Mouse (Mus musculus) embryonic fibroblast, embryonic 13.5 days (primary cell): ENCODE data around the gene Rpl36al. TPM values are rescaled to one million over a fixed set of nuclear protein-coding genes. Genes with fewer than 3 reads are reported as not detected.
"Not testable (repeated sequence)": the region's sequence is repeated elsewhere in the genome, so short reads cannot be mapped to it uniquely, and the experiment has no call there.

ENCODE experiments used
- H3K27ac ChIP-seq: 2 replicates; pipeline ENCODE4 v1.5.1; 2012; ENCODE audit warnings: low read length, control low read depth, inconsistent platforms; ENCODE audit not compliant: insufficient read depth
- H3K4me1 ChIP-seq: 2 replicates; pipeline ENCODE4 v1.6.1; 2011; ENCODE audit warnings: low read length; ENCODE audit not compliant: control insufficient read depth, insufficient read depth
- H3K4me3 ChIP-seq: 2 replicates; pipeline ENCODE4 v1.5.1; 2011; ENCODE audit warnings: mild to moderate bottlenecking, control low read depth, low read length; ENCODE audit not compliant: insufficient read depth
- CTCF ChIP-seq: IDR thresholded peaks from 2 replicates; pipeline ENCODE4 v1.5.1; 2011; ENCODE audit warnings: mild to moderate bottlenecking, control low read depth, low read length, moderate library complexity, borderline replicate concordance; ENCODE audit not compliant: insufficient read depth
- POLR2A ChIP-seq: IDR thresholded peaks from 2 replicates; pipeline ENCODE4 v1.6.1; 2011; ENCODE audit warnings: low read depth, mild to moderate bottlenecking, control low read depth, low read length, moderate library complexity
- polyA plus RNA-seq: library from polyadenylated mRNA; stranded (reverse); fragments of >200 nt; gene quantifications from 2 replicates; pipeline ENCODE4 v1.2.4, GENCODE M21; 2011; ENCODE audit warnings: low read depth; ENCODE audit not compliant: missing spikeins, insufficient read length

Gene Rpl36al
- polyA plus RNA-seq, 1 experiment: 395 TPM

- H3K27ac ChIP-seq: no peak overlapping the region
- H3K4me1 ChIP-seq: peaks cover 6% of the 10 kb centered on the region; the same call in 1 of the 2 replicates
- TF ChIP-seq POLR2A: no peak
- TF ChIP-seq CTCF: no peak
- no peak overlapping the region for H3K4me3 ChIP-seq
Observed at GRCm38 (mm10) chr12:69159578-69159940, 24.3 kb downstream of the Rpl36al start.

- H3K27ac ChIP-seq: peak within 1 kb of the TSS; percentile 61
- peak within 1 kb of the TSS; percentile 84 for H3K4me3 ChIP-seq
- not testable (repeated sequence) for H3K4me1 ChIP-seq
Observed at GRCm38 (mm10) chr12:69158765-69159577, 24.9 kb downstream of the Rpl36al start, which contains the start of gene Rps29. Gene Rps29 (minus strand): TSS chr12:69159186.

GRCm38 (mm10) chr12:69158366-69158764 is 25.5 kb downstream of the Rpl36al start:
- TF ChIP-seq CTCF (no peak), POLR2A (no peak; the same call in 1 of the 2 replicates)
- Histone ChIP-seq H3K27ac (peak overlapping the region; percentile 61), H3K4me3 (peak overlapping the region; percentile 84), H3K4me1 (peaks cover 6% of the 10 kb centered on the region; the same call in 1 of the 2 replicates)

More at GRCm38 (mm10) chr12:69158765-69159577, 24.9 kb downstream of the Rpl36al start, which contains the start of gene Rps29:
- peak; percentile 88 for TF ChIP-seq POLR2A

- no peak overlapping the region for H3K27ac ChIP-seq
- H3K4me1 ChIP-seq: peaks cover 6% of the 10 kb centered on the region; the same call in 1 of the 2 replicates
- H3K4me3 ChIP-seq: peak overlapping the region; percentile 84; the same call in 1 of the 2 replicates
- TF ChIP-seq CTCF: no peak
- TF ChIP-seq POLR2A: no peak
Observed at GRCm38 (mm10) chr12:69157107-69157506, 26.8 kb downstream of the Rpl36al start.

- peaks cover 6% of the 10 kb centered on the region; the same call in 1 of the 2 replicates for H3K4me1 ChIP-seq
- H3K27ac ChIP-seq: no peak overlapping the region
- no peak overlapping the region for H3K4me3 ChIP-seq
- TF ChIP-seq CTCF: no peak
- no peak; the same call in none of the 2 replicates for TF ChIP-seq POLR2A
Observed at GRCm38 (mm10) chr12:69156436-69156835, 27.4 kb downstream of the Rpl36al start.

GRCm38 (mm10) chr12:69155923-69156322 is 28.0 kb downstream of the Rpl36al start:
- Histone ChIP-seq H3K27ac (no peak overlapping the region), H3K4me1 (peaks cover 6% of the 10 kb centered on the region; the same call in 1 of the 2 replicates), H3K4me3 (no peak overlapping the region)
- TF ChIP-seq CTCF: no peak
- no peak; the same call in 1 of the 2 replicates for TF ChIP-seq POLR2A

GRCm38 (mm10) chr12:69150049-69150448 is 33.8 kb downstream of the Rpl36al start:
- H3K4me3 ChIP-seq: no peak overlapping the region
- no peak overlapping the region for H3K27ac ChIP-seq
- H3K4me1 ChIP-seq: no peaks in the 10 kb centered on the region
- TF ChIP-seq POLR2A: no peak

GRCm38 (mm10) chr12:69147166-69147735 is 36.6 kb downstream of the Rpl36al start:
- Histone ChIP-seq H3K4me3 (no peak overlapping the region), H3K27ac (no peak overlapping the region), H3K4me1 (no peaks in the 10 kb centered on the region)
- TF ChIP-seq POLR2A (no peak), CTCF (no peak)

- no peaks in the 10 kb centered on the region for H3K4me1 ChIP-seq
- no peak overlapping the region for H3K27ac ChIP-seq
- no peak overlapping the region for H3K4me3 ChIP-seq
- no peak for TF ChIP-seq POLR2A
- no peak for TF ChIP-seq CTCF
Observed at GRCm38 (mm10) chr12:69143460-69143859, 40.4 kb downstream of the Rpl36al start.

- Histone ChIP-seq H3K4me1 (no peaks in the 10 kb centered on the region), H3K4me3 (no peak overlapping the region), H3K27ac (no peak overlapping the region)
- TF ChIP-seq CTCF: no peak
- TF ChIP-seq POLR2A: no peak
Observed at GRCm38 (mm10) chr12:69139841-69140240, 44.0 kb downstream of the Rpl36al start.
